Mouse (Mus musculus): ENCODE measurements around the gene Syncrip.

GRCm38 (mm10) chr9:88492522-88492921 lies 10.1 kb upstream of the Syncrip start:
- TF ChIP-seq CTCF (conservative IDR thresholded peaks at IDR 0.05; ENCODE audit: insufficient read depth, insufficient read length, low read depth, low read length) = no peak
- no peak for TF ChIP-seq POLR2A (IDR thresholded peaks at IDR 0.05; ENCODE audit: low read depth, low read length)
